Comparison of ENCODE assay signal across 16 mouse cellular contexts in genomic region chr15:40079872-40080271, GRCm38 (mm10). TPM values are rescaled to one million over a fixed set of nuclear protein-coding genes. Genes with fewer than 3 reads are reported as not detected.
"Had no signal": no experiment of that assay in that cellular context is flagged by ENCODE, and none has a peak within 500 bp of the region (broad histone marks: within the 10 kb centered on the region; RNA-seq: fewer than 3 reads in every experiment).

No protein-coding gene starts in this region.

- DNase-seq: kidney, adult 2 months; kidney, postnatal 25 days; lung, adult 2 months; lung, postnatal 4 days; thymus, postnatal 25 days had no signal

- H3K4me1 ChIP-seq: liver, embryonic 15.5 days; midbrain, embryonic 15.5 days had no signal

- H3K27ac ChIP-seq: kidney, embryonic 15.5 days; left cerebral cortex, adult 2 months; liver, embryonic 15.5 days; midbrain, embryonic 15.5 days; neural tube, embryonic 15.5 days; stomach, postnatal 0 days had no signal

- H3K27me3 ChIP-seq: kidney, embryonic 15.5 days; liver, embryonic 15.5 days; midbrain, embryonic 15.5 days; neural tube, embryonic 15.5 days had no signal

- H3K4me2 ChIP-seq: kidney, embryonic 15.5 days; liver, embryonic 11.5 days; liver, embryonic 15.5 days; midbrain, embryonic 11.5 days; midbrain, embryonic 15.5 days; neural tube, embryonic 15.5 days had no signal

- H3K4me3 ChIP-seq: kidney, embryonic 15.5 days; left cerebral cortex, adult 2 months; liver, embryonic 15.5 days; midbrain, embryonic 15.5 days; neural tube, embryonic 15.5 days had no signal

- H3K9me3 ChIP-seq: kidney, embryonic 15.5 days; liver, embryonic 15.5 days; midbrain, embryonic 15.5 days; neural tube, embryonic 15.5 days had no signal

- H3K9ac ChIP-seq: kidney, embryonic 15.5 days; liver, embryonic 15.5 days; midbrain, embryonic 15.5 days; neural tube, embryonic 15.5 days had no signal

- H3K36me3 ChIP-seq: kidney, embryonic 15.5 days; liver, embryonic 15.5 days; midbrain, embryonic 15.5 days; neural tube, embryonic 15.5 days had no signal

- ATAC-seq: lung, postnatal 0 days; midbrain, embryonic 15.5 days had no signal

RNA-seq across cellular contexts. Expression of gene 9330182O14Rik, which starts 54.3 kb away (rescaled TPM):
- polyA plus RNA-seq: kidney, adult 2 months; kidney, embryonic 15.5 days; limb, embryonic 14.5 days; liver, embryonic 11.5 days; liver, embryonic 15.5 days; lung, adult 2 months; lung, postnatal 0 days; midbrain, embryonic 11.5 days; midbrain, embryonic 15.5 days; neural tube, embryonic 15.5 days; urinary bladder, adult 2 months had no signal
